Mouse (Mus musculus) E14TG2a.4 (cell line): ENCODE measurements around the gene Adamts2.

Experiments
- CTCF ChIP-seq: conservative IDR thresholded peaks from 2 replicates; pipeline ENCODE4 v1.5.1; 2014; ENCODE audit warnings: low read length
- NANOG ChIP-seq: IDR thresholded peaks from 2 replicates; pipeline ENCODE4 v1.6.1; 2014; ENCODE audit warnings: borderline replicate concordance, low read length, mixed read lengths

- TF ChIP-seq CTCF, result no peak
- TF ChIP-seq NANOG, result no peak
Observed at GRCm38 (mm10) chr11:50662176-50662575, 60.3 kb downstream of the Adamts2 start.
